Mouse (Mus musculus): ENCODE measurements around the gene Cnot2.

Gene Cnot2

DNA sequence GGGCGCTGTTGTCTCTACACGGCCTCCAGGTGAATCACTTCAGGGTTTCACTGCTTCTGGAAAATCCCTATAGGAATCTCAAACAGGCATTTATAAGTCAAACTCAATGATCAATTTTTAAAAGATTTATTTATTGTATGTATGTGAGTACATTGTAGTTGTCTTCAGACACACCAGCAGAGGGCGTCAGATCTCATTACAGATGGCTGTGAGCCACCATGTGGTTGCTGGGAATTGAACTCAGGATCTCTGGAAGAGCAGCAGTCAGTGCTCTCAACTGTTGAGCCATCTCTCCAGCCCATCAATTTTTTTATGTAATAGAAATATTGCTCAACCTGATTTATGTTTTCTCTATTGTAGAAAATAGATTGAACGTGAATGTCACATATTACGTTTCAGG lies 100.3 kb downstream of the Cnot2 start:
- DNase-seq (ENCODE audit: low read depth) = no peak

DNA sequence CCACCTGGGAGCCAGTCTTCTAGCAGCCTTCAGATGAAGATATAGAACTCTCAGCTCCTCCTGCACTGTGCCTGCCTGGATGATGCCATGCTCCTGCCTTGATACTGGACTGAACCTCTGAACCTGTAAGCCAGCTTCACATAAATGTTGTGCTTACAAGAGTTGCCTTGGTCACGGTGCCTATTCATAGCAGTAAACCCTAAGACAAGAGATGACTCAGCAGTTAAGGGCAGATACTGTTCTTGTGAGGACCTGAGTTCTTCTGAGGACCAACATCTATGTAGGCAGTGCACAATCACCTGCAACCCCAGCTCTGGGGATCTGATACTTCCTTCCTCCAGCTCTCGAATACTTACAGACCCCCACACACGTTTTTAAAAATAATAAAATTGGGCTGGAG lies 104.8 kb downstream of the Cnot2 start:
- DNase-seq (ENCODE audit: low read depth) = peak; percentile 32

DNA sequence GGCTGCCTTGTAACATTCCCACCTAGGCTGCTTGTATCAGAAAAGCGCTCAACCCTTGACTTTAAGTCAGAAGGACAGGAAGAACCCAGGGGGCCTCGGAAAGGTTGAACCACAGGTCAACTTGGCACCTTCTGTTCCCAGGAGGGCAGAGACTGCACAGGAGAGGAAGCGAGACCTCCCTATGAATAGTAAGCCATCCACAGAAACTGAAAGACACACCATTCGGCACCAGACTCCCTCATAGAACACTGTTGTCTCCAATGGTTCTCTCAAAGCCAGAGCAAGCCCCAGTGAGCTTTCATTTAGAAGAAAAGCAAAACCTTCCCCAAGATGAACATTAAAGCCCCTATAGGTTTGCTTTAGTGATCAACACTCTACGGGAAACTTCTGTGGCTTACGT lies 105.6 kb downstream of the Cnot2 start:
- DNase-seq (ENCODE audit: low read depth) = peak; percentile 39

DNA sequence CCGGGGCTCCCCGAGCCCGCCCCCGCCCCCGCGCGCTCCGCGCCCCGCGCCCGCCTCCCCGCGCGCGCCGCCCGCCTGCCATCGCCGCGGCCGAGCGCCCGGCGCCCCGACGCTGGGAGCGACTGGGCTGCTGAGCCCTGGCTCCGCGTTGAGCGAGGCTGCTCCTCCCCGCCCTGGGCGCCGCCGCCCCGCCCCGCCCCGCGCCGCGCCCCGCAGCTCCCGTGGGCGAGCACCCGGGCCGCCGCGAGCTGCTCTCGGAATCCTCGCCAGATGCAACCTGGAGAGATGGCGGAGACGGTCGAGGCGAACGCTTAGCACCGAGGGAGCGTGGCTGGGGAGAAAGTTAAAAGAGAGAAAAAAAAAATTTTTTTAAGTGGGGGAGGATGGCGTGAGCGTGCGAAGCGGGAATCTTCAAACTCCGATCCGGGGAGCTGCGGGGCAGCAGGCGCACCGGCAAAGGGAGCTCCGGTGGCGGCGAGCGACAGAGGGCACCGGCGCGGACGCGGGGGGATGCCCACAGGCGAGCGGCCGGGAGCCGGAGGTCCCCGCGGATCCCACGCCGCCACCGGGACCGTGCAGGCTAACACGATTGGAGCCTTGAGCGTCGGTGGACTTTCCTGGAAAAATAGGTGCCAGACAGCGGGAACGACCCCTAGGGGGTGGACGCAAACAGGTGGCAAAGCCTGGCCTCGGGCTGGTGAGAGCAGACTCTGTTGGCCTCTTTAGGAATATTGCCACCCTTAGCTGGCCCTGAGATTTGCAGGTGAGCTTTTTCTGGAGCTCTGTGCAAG lies 107.4 kb downstream of the Cnot2 start, which contains the start of gene Kcnmb4:
TSS of gene Kcnmb4 (minus strand) at position 120 of the 791 bp plus-strand sequence.
- DNase-seq (ENCODE audit: low read depth) = peak; percentile 66

DNA sequence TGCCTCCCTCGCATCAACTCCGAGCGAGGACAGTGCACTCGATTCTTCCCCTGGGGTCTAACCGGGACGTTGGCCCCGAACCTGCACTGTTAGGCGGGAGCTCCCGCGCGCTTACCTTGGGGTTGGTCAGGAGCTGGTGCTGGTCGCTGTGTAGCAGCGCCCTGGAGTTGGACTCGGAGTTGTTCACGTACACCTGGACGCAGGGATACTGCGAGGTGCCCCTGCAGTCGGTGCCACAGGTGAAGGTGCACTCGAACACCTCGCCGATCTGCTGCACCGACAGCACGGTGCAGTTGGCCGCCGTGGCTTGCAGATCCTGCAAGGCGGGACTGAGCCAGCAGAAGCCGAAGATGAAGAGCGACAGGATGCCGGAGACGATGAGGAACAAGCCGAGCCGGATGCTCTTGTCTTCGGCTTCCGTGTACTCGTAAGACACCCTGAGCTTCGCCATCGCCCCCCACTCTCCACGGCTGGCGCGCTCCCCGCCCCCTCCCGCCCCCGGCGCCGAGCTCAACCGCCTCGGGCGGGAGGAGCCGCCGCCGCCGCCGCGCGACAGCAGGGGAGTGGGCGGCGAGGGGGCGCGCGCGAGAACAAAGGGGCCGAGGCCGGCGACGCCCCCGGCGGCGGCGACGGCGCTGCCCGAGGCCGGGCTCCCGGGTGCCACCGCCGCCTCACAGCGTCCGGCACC lies 108.1 kb downstream of the Cnot2 start:
- peak; percentile 78 for DNase-seq (ENCODE audit: low read depth)

DNA sequence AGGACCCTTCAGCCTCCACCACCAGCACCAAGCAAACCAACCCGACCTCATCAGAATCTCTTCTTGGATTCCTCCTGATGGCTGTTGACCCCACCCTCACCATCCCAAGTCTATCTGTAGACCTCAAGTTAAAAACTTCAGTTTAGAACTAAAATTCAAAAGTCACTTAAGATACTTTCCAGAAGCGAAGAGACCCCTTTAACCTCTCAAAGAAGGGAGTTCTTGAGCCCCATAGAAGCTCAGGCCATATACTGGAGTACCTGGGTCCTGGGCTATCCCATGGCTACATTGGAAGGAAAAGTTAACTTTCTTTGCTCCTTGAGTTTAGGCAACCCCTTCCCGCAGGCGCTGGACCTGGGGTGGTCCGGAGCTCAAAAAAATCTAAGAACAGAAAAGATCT lies 108.7 kb downstream of the Cnot2 start:
- DNase-seq (ENCODE audit: low read depth) = no peak

DNA sequence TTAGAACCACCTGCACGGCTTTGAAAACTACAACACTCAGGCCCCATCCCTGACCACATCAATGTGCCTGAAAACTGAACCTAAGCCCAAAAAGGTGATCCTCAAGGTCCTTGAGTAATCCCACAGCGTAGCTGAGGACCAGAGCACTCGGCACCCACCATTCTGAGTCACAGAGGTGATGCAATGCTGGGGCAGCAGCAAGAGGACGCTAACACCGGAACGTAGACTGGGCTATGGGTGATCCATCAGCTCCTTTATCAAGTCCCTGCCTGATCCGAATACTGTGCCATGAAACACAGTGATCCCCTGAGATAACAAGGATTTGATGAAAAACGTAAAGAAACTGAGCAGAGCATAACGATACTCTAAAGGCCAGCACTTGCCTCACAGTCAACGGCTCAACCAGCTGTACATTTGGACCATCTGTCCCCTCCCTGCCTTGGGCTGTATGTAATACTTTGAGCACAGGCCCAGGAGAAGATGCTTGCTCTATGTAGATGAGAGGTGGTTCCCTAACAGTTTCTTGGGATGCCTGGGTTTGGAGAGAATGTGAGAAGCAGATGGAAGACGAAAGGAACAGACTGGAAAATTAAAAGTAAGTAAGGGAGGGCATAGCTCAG lies 110.9 kb downstream of the Cnot2 start:
- DNase-seq (ENCODE audit: low read depth) = no peak

DNA sequence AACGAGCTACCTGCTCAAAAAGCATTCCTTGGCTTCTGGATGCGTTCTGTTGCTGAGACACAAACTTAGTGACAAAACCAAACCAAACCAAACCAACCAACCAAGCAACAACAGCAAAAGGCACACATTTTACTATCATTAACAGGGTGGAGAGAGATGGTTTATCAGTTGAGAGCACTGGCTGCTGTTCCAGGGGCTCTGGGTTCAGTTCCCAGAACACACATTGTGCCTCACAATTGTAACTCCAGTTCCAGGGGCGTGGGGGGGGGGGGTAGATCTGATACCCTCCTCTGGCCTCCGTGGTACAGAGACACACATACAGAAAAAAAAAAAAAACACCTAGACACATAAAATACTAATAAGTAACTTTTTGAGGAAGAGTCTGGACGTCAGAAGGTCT lies 113.2 kb downstream of the Cnot2 start:
- no peak for DNase-seq (ENCODE audit: low read depth)

DNA sequence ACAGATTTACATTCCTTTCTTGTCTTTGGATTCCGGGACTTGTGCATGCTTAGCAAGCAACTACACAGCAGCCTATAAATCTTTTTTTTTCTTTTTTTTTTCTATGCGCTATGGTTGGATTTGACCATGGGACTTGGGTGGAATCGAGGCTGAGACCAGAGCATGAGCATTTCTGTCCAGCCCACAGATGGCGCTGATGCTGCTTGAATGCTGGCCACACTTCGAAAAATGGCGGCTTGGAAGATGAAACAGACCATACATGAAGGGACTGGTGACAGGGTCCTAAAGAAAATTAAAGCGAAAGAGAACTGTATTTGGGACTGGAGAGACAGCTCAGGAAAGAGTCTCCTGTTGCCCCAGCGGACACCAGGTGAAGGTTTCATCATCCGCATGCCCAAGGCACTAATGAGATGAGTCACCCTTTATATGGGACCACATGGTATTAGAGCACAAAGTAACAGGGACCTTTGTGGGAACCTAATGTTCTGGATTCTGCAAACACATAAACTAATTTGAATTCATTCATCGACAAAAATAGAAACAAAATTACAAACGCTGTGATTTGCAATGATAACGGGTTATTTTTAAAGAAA lies 117.5 kb downstream of the Cnot2 start:
- DNase-seq (ENCODE audit: low read depth) = peak; percentile 60

DNA sequence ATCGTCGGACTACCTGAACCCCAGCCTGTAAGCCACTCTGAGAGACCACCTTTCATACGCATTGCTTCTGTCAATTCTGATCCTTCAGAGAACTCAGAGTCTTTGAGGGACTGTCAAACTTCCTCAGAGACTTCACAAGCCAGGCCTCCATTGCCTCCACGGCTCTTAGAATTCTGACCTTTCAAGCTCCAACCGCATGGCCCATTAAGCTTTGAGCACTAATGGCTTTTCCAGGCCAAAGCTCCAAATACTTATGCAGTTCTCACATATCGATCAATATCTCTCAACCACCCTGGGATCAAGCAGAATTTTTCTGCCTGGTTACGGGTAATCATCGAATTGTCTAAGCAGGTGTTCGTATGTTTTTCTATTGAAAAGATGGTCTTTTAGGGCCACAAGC lies 119.9 kb downstream of the Cnot2 start:
- no peak for DNase-seq (ENCODE audit: low read depth)

DNA sequence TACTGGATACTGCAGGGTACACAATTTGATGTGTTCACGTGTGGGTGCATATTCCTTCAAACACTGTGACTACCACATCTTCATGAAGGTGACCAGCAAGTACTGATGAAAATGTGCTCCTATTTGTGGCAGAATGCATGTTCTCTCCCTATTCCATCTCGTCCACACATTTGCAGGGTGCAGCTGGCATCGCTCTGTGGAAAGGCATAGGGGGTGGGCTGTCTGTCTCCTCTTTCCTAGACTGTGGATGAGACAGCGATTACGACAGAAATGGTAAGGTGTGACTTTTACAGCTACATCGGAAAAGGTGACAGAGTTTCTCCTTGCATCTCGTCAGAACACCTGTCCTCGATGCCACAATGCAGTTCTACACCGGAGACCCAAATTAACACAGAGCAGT lies 122.5 kb downstream of the Cnot2 start:
- DNase-seq (ENCODE audit: low read depth) = no peak

DNA sequence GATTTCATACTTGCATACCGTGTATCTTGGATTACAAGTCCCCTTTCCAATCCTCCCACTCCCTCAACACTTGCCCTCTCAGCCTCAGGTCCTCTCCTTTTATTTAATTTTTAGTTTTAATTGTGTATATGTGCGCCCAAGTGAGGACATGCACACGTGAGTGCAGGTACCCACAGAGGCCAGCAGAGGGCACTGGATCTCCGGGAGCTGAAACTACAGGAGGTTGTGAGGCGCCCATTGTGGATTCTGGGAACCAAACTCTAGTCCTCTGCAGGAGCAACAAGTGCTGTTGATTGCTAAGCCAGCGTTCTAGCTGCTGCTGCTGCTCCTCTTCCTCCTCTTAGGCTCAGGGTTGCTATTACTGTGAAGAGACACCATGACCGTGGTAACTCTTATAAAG lies 128.5 kb downstream of the Cnot2 start:
- DNase-seq (ENCODE audit: low read depth) = no peak

DNA sequence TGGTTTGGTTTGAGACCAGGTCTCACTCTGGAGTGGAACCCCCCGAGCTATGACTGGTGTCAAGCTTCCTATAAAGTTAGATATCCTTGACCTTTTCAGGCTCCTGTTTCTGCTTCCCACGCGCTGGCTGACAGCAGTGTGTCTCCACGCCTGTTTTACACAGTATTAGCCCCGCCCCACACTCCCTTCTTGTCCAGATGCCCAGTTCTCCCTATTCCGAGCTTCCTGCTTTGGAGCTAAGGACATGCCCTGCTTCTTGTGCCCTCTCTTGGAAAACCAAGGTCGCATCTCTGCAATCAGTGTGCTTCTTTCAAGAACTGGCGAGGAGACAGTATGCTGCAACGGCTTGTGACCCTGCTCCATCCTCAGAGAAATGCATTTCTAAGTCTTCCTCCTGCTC lies 130.7 kb downstream of the Cnot2 start:
- DNase-seq (ENCODE audit: low read depth) = no peak

DNA sequence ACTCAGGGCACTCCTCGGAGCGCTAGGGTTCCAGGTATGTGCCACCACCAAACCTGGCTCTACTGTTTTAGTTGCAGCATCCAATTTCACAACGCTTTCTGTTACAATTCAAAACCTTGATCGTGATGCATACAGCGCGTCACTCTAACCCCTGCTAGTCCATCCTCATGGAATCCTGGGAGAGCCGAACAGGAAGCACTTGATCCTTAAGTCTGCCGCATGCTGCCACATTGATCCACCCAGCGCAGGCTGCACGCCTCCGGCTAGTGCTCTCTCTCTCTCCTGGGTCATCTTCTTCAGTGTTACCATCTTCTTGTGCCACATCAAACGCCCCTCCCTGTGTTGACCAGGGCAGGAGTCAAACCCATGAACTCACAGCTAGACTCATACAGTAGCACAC lies 133.1 kb downstream of the Cnot2 start:
- no peak for DNase-seq (ENCODE audit: low read depth)

DNA sequence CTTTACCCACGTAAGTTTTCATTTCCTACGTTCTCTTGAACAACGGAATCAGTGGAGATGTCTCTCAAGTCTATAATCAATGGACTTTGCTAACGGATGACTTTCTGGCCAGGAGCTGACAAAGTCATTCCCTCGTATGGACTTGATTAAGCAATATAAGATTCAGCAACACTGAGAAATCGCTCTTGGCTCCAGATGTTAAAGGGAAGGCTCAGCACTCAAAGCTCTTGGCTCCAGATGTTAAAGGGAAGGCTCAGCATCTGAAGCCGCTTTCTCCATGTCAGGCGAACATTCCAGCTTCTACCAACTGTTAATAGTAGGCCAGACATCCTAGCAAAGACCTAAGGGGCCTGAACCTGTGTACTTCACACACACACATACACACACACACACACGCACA lies 134.1 kb downstream of the Cnot2 start:
- no peak for DNase-seq (ENCODE audit: low read depth)

DNA sequence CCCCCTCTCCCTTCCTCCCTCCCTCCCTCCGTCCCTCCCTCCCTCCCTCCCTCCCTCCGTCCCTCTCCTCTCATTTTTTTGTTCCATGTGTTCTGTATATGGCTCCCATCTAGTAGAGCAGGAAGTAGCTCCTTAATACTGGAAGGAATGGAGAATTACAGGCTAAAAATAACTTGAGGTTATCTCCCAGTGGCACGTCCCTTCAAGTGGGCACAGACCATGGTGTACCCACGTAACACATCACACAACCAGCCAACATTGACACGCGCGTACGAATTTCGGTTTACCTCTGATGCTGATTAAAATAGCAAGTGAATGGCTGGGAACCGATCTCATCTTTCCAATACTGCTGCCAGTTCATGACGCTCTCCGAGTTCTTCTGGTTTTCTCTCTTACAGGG lies 135.3 kb downstream of the Cnot2 start:
- no peak for DNase-seq (ENCODE audit: low read depth)

DNA sequence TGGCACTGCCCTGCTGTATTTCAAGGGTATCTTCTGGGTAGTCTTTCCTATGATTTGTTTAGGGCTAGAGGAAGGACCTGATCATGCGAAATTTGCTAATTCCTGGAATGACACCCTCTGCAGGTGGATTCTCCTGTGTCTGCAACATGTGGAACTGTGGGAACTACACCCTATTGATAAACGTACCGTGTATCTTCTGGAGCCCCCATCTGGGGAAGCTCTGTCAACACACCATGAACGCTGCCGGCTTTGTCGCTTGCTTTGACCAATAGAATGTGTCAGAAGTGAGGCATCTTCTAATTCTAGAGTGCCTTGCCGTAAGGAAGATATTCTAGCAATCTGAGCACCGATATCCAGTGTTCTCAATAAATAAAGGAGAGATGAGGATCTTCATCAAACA lies 136.5 kb downstream of the Cnot2 start:
- no peak for DNase-seq (ENCODE audit: low read depth)

DNA sequence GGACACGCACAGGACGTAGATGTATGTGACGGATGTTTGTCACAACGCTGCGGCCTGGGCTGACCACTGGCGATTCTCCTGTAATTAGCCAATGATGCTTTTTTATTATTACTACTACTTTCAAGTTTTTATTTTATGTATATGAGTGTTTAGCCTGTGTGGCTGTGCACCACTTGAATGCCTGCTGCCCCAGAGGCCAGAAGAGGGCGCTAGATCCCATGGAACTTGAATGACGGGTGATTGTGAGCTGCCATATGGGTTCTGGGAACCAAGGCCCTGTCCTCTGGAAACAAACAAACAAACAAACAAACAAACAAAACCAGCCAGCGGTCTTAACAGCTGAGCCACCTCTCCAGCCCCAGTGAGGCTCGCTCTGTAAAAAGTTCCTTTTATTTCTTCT lies 136.9 kb downstream of the Cnot2 start:
- DNase-seq (ENCODE audit: low read depth) = no peak

DNA sequence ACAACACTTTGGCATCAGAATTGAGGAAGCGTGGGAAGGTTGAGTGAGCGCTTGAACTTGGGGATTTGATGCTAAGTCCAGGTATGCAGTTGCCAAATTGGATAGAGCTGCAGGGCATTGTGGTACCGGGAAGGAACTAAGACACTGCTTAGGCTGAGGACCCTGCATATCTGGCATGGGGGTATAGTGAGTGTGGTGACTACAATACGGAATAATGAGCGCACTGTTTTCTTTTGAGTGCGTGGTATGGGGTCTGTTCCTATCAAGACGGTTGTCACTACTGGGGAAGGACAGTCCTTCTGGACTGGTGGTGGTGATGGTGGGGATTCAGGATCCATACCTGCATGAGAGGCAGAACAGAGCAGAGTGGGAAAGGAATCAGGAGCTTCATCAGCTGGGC lies 140.4 kb downstream of the Cnot2 start:
- no peak for DNase-seq (ENCODE audit: low read depth)

DNA sequence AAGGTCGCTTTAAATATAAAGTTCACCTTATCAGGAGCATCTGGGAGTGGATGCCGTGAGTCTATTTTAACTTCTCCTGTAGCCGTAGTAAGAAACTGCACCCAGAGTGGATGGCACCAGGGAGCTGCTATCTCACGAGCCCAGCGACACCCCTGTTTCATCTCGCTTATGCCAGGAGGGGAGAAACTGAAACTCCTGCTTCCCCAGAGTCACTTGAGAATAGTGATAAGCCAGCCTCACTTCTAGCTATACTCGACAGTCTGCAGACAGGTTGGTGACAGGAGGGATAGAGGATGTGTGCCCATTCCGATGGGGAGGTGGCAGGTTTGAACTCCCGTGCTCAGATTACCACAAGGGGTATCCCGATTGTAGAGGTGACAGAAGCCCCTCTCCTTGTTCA lies 141.2 kb downstream of the Cnot2 start:
- no peak for DNase-seq (ENCODE audit: low read depth)

DNA sequence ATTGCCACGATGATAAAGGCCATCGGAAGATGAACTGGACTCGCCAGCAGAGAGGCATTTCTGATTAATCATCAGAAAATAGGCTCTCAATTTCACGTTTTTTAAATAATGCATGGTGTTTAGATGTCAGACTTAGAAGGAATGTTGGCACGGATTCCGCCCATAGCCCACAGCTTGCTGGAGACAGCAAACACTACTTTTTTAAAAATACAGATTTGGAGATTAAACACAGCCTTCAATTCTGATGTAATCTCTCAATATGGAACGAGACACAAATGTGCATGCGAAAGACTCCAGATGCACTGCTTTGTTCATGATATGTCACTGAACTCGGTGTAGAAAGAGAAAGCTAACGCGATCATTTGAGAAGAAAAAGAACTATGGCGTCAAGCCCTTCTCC lies 145.9 kb downstream of the Cnot2 start:
- DNase-seq (ENCODE audit: low read depth) = no peak
